In genomic region chr10:61394476-61395136, GRCm38 (mm10) we compare ENCODE assay signal across 11 mouse cellular contexts. TPM values are rescaled to one million over a fixed set of nuclear protein-coding genes. Genes with fewer than 3 reads are reported as not detected.
DNase-seq lines count a peak whose midpoint lies in the region; ATAC-seq and TF ChIP-seq lines count a peak whose summit lies in the region.
"Had no signal": no experiment of that assay in that cellular context is flagged by ENCODE, and none has a peak within 500 bp of the region (broad histone marks: within the 10 kb centered on the region; RNA-seq: fewer than 3 reads in every experiment).

No protein-coding gene starts in this region.

- DNase-seq in heart, postnatal 0 days (ENCODE audit: low spot score): no peak
- no peak for DNase-seq in heart, postnatal 4 days
- DNase-seq in embryonic facial prominence, embryonic 11.5 days (ENCODE audit: low spot score): no peak
- DNase-seq in layer of hippocampus, adult 11-12 months (ENCODE audit: low spot score): no peak
- DNase-seq in layer of hippocampus, postnatal 10 days (ENCODE audit: low spot score in 2 of 2): no peak
- DNase-seq: embryo, embryonic 11 days; kidney, postnatal 25 days; left cerebral cortex, postnatal 4 days had no signal

- 17% methylated on average over 9 of the region's 9 CpGs for WGBS in heart, postnatal 0 days
- WGBS in neural tube, embryonic 13.5 days: 20% methylated on average over 9 of the region's 9 CpGs
- 36% methylated on average over 9 of the region's 9 CpGs for WGBS in neural tube, embryonic 15.5 days
- 8% methylated on average over 9 of the region's 9 CpGs for WGBS in embryonic facial prominence, embryonic 11.5 days
- WGBS in stomach, embryonic 16.5 days: 15% methylated on average over 9 of the region's 9 CpGs

- no peaks in the 10 kb centered on the region; the same call in 1 of the 2 replicates for H3K4me1 ChIP-seq in heart, postnatal 0 days (ENCODE audit: control insufficient read depth, insufficient read depth)
- no peaks in the 10 kb centered on the region; the same call in 1 of the 2 replicates for H3K4me1 ChIP-seq in neural tube, embryonic 13.5 days (replicated peaks)
- 0 out of 2 replicates have a peak, but pooled peaks cover 5% of the 10 kb centered on the region for H3K4me1 ChIP-seq in neural tube, embryonic 15.5 days
- no peaks in the 10 kb centered on the region for H3K4me1 ChIP-seq in embryonic facial prominence, embryonic 11.5 days (ENCODE audit: control insufficient read depth, insufficient read depth, low read length)
- peaks cover 4% of the 10 kb centered on the region; the same call in 1 of the 2 replicates for H3K4me1 ChIP-seq in stomach, embryonic 16.5 days (ENCODE audit: control insufficient read depth, insufficient read depth, low read length)

- H3K36me3 ChIP-seq in heart, postnatal 0 days (replicated peaks; ENCODE audit: control insufficient read depth, insufficient read depth, low read length): no peaks in the 10 kb centered on the region
- H3K36me3 ChIP-seq in neural tube, embryonic 13.5 days: no peaks in the 10 kb centered on the region
- H3K36me3 ChIP-seq in neural tube, embryonic 15.5 days: no peaks in the 10 kb centered on the region
- no peaks in the 10 kb centered on the region for H3K36me3 ChIP-seq in embryonic facial prominence, embryonic 11.5 days (replicated peaks; ENCODE audit: control insufficient read depth, insufficient read depth, low read depth, low read length)
- H3K36me3 ChIP-seq in stomach, embryonic 16.5 days (ENCODE audit: control insufficient read depth, insufficient read depth, low read length): no peaks in the 10 kb centered on the region

- H3K4me3 ChIP-seq in heart, postnatal 0 days (ENCODE audit: low read depth, low read length): no peak overlapping the region
- no peak overlapping the region for H3K4me3 ChIP-seq in neural tube, embryonic 13.5 days
- no peak overlapping the region for H3K4me3 ChIP-seq in neural tube, embryonic 15.5 days (replicated peaks)
- no peak overlapping the region for H3K4me3 ChIP-seq in embryonic facial prominence, embryonic 11.5 days (ENCODE audit: low read depth, low read length)
- H3K4me3 ChIP-seq in stomach, embryonic 16.5 days (replicated peaks; ENCODE audit: low read length): no peak overlapping the region

- no peak for TF ChIP-seq EP300 in heart, postnatal 0 days (IDR thresholded peaks at IDR 0.05; ENCODE audit: low read depth)

- H3K4me2 ChIP-seq in heart, postnatal 0 days (ENCODE audit: low read depth, low read length): 0 out of 2 replicates have a peak overlapping the region, but pooled peaks have one; percentile 30
- no peak overlapping the region for H3K4me2 ChIP-seq in neural tube, embryonic 13.5 days
- H3K4me2 ChIP-seq in neural tube, embryonic 15.5 days: no peak overlapping the region
- no peak overlapping the region for H3K4me2 ChIP-seq in embryonic facial prominence, embryonic 11.5 days (ENCODE audit: low read depth, low read length)
- peak overlapping the region; percentile 26; the same call in 1 of the 2 replicates for H3K4me2 ChIP-seq in stomach, embryonic 16.5 days (ENCODE audit: low read depth, low read length)

- no peak for TF ChIP-seq CTCF in heart, postnatal 0 days (IDR thresholded peaks at IDR 0.05; ENCODE audit: low read depth)

- ATAC-seq in heart, postnatal 0 days (ENCODE audit: insufficient read depth, low read depth): peak; percentile 39; the same call in 1 of the 2 replicates
- no peak for ATAC-seq in neural tube, embryonic 13.5 days (ENCODE audit: low read depth)
- ATAC-seq in neural tube, embryonic 15.5 days (ENCODE audit: low FRiP score): no peak
- ATAC-seq in embryonic facial prominence, embryonic 11.5 days (replicated peaks; ENCODE audit: insufficient number of reproducible peaks, low FRiP score, low TSS enrichment, low read depth): no peak
- ATAC-seq in stomach, embryonic 16.5 days (ENCODE audit: insufficient read depth, low FRiP score): peak; percentile 55

- H3K9me3 ChIP-seq in heart, postnatal 0 days (replicated peaks; ENCODE audit: control insufficient read depth, low read length): no peaks in the 10 kb centered on the region
- H3K9me3 ChIP-seq in neural tube, embryonic 13.5 days: no peaks in the 10 kb centered on the region
- H3K9me3 ChIP-seq in neural tube, embryonic 15.5 days (replicated peaks): no peaks in the 10 kb centered on the region
- no peaks in the 10 kb centered on the region for H3K9me3 ChIP-seq in embryonic facial prominence, embryonic 11.5 days (replicated peaks; ENCODE audit: control insufficient read depth, low read length)
- H3K9me3 ChIP-seq in stomach, embryonic 16.5 days (replicated peaks; ENCODE audit: control insufficient read depth, low read length): no peaks in the 10 kb centered on the region

- H3K27me3 ChIP-seq in heart, postnatal 0 days (ENCODE audit: control insufficient read depth, insufficient read depth, low read length): no peaks in the 10 kb centered on the region
- no peaks in the 10 kb centered on the region for H3K27me3 ChIP-seq in neural tube, embryonic 13.5 days
- H3K27me3 ChIP-seq in neural tube, embryonic 15.5 days (replicated peaks): no peaks in the 10 kb centered on the region
- no peaks in the 10 kb centered on the region for H3K27me3 ChIP-seq in embryonic facial prominence, embryonic 11.5 days (ENCODE audit: control insufficient read depth, insufficient read depth, low read length)
- no peaks in the 10 kb centered on the region for H3K27me3 ChIP-seq in stomach, embryonic 16.5 days (ENCODE audit: control insufficient read depth, insufficient read depth, low read length)

- no peak overlapping the region for H3K9ac ChIP-seq in heart, postnatal 0 days (replicated peaks; ENCODE audit: low read depth, low read length)
- peak overlapping the region; percentile 31; the same call in 1 of the 2 replicates for H3K9ac ChIP-seq in neural tube, embryonic 13.5 days
- no peak overlapping the region for H3K9ac ChIP-seq in neural tube, embryonic 15.5 days (replicated peaks)
- H3K9ac ChIP-seq in embryonic facial prominence, embryonic 11.5 days (replicated peaks; ENCODE audit: low read length): no peak overlapping the region
- H3K9ac ChIP-seq in stomach, embryonic 16.5 days (ENCODE audit: low read length): peak overlapping the region; percentile 60; the same call in 1 of the 2 replicates

- no peak overlapping the region for H3K27ac ChIP-seq in heart, postnatal 0 days (ENCODE audit: low read depth)
- H3K27ac ChIP-seq in neural tube, embryonic 13.5 days (replicated peaks): peak overlapping the region; percentile 18; the same call in 1 of the 2 replicates
- H3K27ac ChIP-seq in neural tube, embryonic 15.5 days (replicated peaks): no peak overlapping the region
- peak overlapping the region; percentile 4; the same call in 1 of the 2 replicates for H3K27ac ChIP-seq in embryonic facial prominence, embryonic 11.5 days (replicated peaks; ENCODE audit: low read depth, low read length)
- H3K27ac ChIP-seq in stomach, embryonic 16.5 days (ENCODE audit: low read length): peak overlapping the region; percentile 40

RNA-seq across cellular contexts. Expression of gene Pald1, which starts 11.3 kb away (rescaled TPM):
- total RNA-seq in heart, postnatal 0 days (2014; rRNA removed; ENCODE audit: low replicate concordance): 27.7 and 66.8 TPM in 2 replicates
- 13.8 and 17.9 TPM in 2 replicates for polyA plus RNA-seq in heart, postnatal 0 days (2015; fragmentation: Nextera tagmentation; extraction: Ambion mirVana)
- total RNA-seq in heart, postnatal 4 days (2021): 10 to 100 TPM; 38.1 to 38.9 TPM
- 30.6 and 31.5 TPM in 2 replicates for polyA plus RNA-seq in neural tube, embryonic 13.5 days (2015; fragmentation: Nextera tagmentation; extraction: Ambion mirVana)
- 24.9 and 27.8 TPM in 2 replicates for polyA plus RNA-seq in neural tube, embryonic 15.5 days (2015; fragmentation: Nextera tagmentation; extraction: Ambion mirVana)
- 15.1 and 16.1 TPM in 2 replicates for polyA plus RNA-seq in embryonic facial prominence, embryonic 11.5 days (2014; fragmentation: Nextera tagmentation; extraction: Ambion mirVana)
- 17.0 and 18.1 TPM in 2 replicates for polyA plus RNA-seq in stomach, embryonic 16.5 days (2015; fragmentation: Nextera tagmentation; extraction: Ambion mirVana)
- total RNA-seq in layer of hippocampus, postnatal 10 days (2021): 10 to 100 TPM; 20.3 to 20.6 TPM

RNA-seq across cellular contexts. Expression of gene Nodal, which starts 23.2 kb away (rescaled TPM):
- 0.12 TPM in 1 of 2 replicates, not detected in the other for total RNA-seq in heart, postnatal 0 days (2014; rRNA removed; ENCODE audit: low replicate concordance)
- 0.23 and 0.45 TPM in 2 replicates for polyA plus RNA-seq in heart, postnatal 0 days (2015; fragmentation: Nextera tagmentation; extraction: Ambion mirVana)
- under 1 TPM; 0.24 to 0.32 TPM for total RNA-seq in heart, postnatal 4 days (2021)
- polyA plus RNA-seq in neural tube, embryonic 13.5 days (2015; fragmentation: Nextera tagmentation; extraction: Ambion mirVana): 0.14 TPM in 1 of 2 replicates, not detected in the other
- polyA plus RNA-seq in neural tube, embryonic 15.5 days (2015; fragmentation: Nextera tagmentation; extraction: Ambion mirVana): 0.14 and 0.23 TPM in 2 replicates
- 0.20 TPM in 2 replicates for polyA plus RNA-seq in embryonic facial prominence, embryonic 11.5 days (2014; fragmentation: Nextera tagmentation; extraction: Ambion mirVana)
- polyA plus RNA-seq in stomach, embryonic 16.5 days (2015; fragmentation: Nextera tagmentation; extraction: Ambion mirVana): 0.21 and 0.31 TPM in 2 replicates
- total RNA-seq in layer of hippocampus, postnatal 10 days (2021): not detected

RNA-seq across cellular contexts. Expression of gene Eif4ebp2, which starts 57.9 kb away (rescaled TPM):
- 14.7 and 24.4 TPM in 2 replicates for total RNA-seq in heart, postnatal 0 days (2014; rRNA removed; ENCODE audit: low replicate concordance)
- 38.7 and 40.0 TPM in 2 replicates for polyA plus RNA-seq in heart, postnatal 0 days (2015; fragmentation: Nextera tagmentation; extraction: Ambion mirVana)
- total RNA-seq in heart, postnatal 4 days (2021): 10 to 100 TPM; 95.4 to 95.9 TPM
- polyA plus RNA-seq in neural tube, embryonic 13.5 days (2015; fragmentation: Nextera tagmentation; extraction: Ambion mirVana): 50.3 and 61.8 TPM in 2 replicates
- 44.1 and 57.0 TPM in 2 replicates for polyA plus RNA-seq in neural tube, embryonic 15.5 days (2015; fragmentation: Nextera tagmentation; extraction: Ambion mirVana)
- 27.8 and 35.2 TPM in 2 replicates for polyA plus RNA-seq in embryonic facial prominence, embryonic 11.5 days (2014; fragmentation: Nextera tagmentation; extraction: Ambion mirVana)
- 40.7 and 46.6 TPM in 2 replicates for polyA plus RNA-seq in stomach, embryonic 16.5 days (2015; fragmentation: Nextera tagmentation; extraction: Ambion mirVana)
- total RNA-seq in layer of hippocampus, postnatal 10 days (2021): 10 to 100 TPM; 46.3 to 49.2 TPM

Comparison
In these comparisons a context has a peak if more than half of its experiments do, and no peak if none do; other contexts are left out.
1. H3K27ac ChIP-seq: peak in neural tube, embryonic 13.5 days (single experiment), embryonic facial prominence, embryonic 11.5 days (single experiment) and stomach, embryonic 16.5 days (single experiment); none in heart, postnatal 0 days (single experiment) and neural tube, embryonic 15.5 days (single experiment).
2. H3K9ac ChIP-seq: peak in neural tube, embryonic 13.5 days (single experiment) and stomach, embryonic 16.5 days (single experiment); none in heart, postnatal 0 days (single experiment), neural tube, embryonic 15.5 days (single experiment) and embryonic facial prominence, embryonic 11.5 days (single experiment).
3. ATAC-seq: peak in heart, postnatal 0 days (single experiment) and stomach, embryonic 16.5 days (single experiment); none in neural tube, embryonic 13.5 days (single experiment), neural tube, embryonic 15.5 days (single experiment) and embryonic facial prominence, embryonic 11.5 days (single experiment).
4. H3K4me2 ChIP-seq: peak in heart, postnatal 0 days (single experiment) and stomach, embryonic 16.5 days (single experiment); none in neural tube, embryonic 13.5 days (single experiment), neural tube, embryonic 15.5 days (single experiment) and embryonic facial prominence, embryonic 11.5 days (single experiment).